22 mouse cellular contexts compared by ENCODE assay signal in the genomic region with DNA sequence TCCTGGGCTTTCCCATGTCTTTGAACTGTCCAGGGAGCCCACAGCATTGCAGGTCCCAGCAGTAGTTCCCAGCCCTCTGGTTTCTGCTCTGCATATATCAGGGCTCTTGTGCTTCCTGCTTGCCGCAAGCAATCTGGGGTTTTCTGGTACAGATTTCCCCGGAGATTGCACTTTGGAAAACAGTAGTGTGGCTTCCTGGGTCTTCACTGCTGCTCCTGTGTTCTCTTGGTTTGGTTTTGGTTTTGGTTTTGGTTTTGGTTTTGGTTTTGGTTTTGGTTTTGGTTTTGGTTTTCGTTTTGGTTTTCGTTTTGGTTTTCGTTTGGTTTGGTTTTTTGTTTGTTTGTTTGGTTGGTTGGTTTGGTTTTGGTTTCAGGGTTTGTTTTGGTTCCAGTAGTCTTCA.
DNase-seq lines count a peak whose midpoint lies in the region; ATAC-seq and TF ChIP-seq lines count a peak whose summit lies in the region.
"Had no signal": no experiment of that assay in that cellular context is flagged by ENCODE, and none has a peak within 500 bp of the region (broad histone marks: within the 10 kb centered on the region; RNA-seq: fewer than 3 reads in every experiment).

No protein-coding gene starts in this region.

- no peak for TF ChIP-seq CTCF in kidney, adult 2 months (conservative IDR thresholded peaks at IDR 0.05; ENCODE audit: insufficient read depth, insufficient read length, low read depth, low read length)

- H3K4me3 ChIP-seq in forebrain, embryonic 10.5 days: no peak overlapping the region
- no peak overlapping the region for H3K4me3 ChIP-seq in forebrain, embryonic 12.5 days (replicated peaks)
- no peak overlapping the region for H3K4me3 ChIP-seq in kidney, adult 2 months (ENCODE audit: insufficient read depth, low read depth, low read length)
- H3K4me3 ChIP-seq in midbrain, embryonic 13.5 days (replicated peaks): no peak overlapping the region
- H3K4me3 ChIP-seq: embryonic facial prominence, embryonic 10.5 days; embryonic facial prominence, embryonic 12.5 days; forebrain, embryonic 13.5 days; forebrain, embryonic 15.5 days had no signal

- H3K4me1 ChIP-seq in forebrain, embryonic 10.5 days: peaks cover 6% of the 10 kb centered on the region
- H3K4me1 ChIP-seq in forebrain, embryonic 12.5 days: peaks cover 11% of the 10 kb centered on the region; the same call in 1 of the 2 replicates
- H3K4me1 ChIP-seq in kidney, adult 2 months (ENCODE audit: control insufficient read depth, insufficient read depth, low read length): 0 out of 2 replicates have a peak, but pooled peaks cover 3% of the 10 kb centered on the region
- H3K4me1 ChIP-seq in midbrain, embryonic 13.5 days (replicated peaks): peaks cover 16% of the 10 kb centered on the region

- TF ChIP-seq POLR2A in kidney, adult 2 months (IDR thresholded peaks at IDR 0.05; ENCODE audit: low read depth, low read length): no peak

- 82% methylated on average over 5 of the region's 5 CpGs for WGBS in forebrain, embryonic 10.5 days
- 84% methylated on average over 5 of the region's 5 CpGs for WGBS in forebrain, embryonic 12.5 days
- WGBS in kidney, adult 2 months: 76% methylated on average over 5 of the region's 5 CpGs
- WGBS in midbrain, embryonic 13.5 days: 73% methylated on average over 5 of the region's 5 CpGs

- ATAC-seq in forebrain, embryonic 12.5 days (ENCODE audit: low FRiP score): no peak
- ATAC-seq in midbrain, embryonic 13.5 days: no peak
- ATAC-seq in monocyte, adult 5-6 weeks (replicated peaks; ENCODE audit: insufficient number of reproducible peaks, low FRiP score, low TSS enrichment, poor library complexity, severe bottlenecking): no peak
- ATAC-seq: activated CD4-positive, CD25-positive, alpha-beta regulatory T cell, adult 4 months; CD4-positive, CD25-positive, alpha-beta regulatory T cell, adult 4 months; forebrain, embryonic 13.5 days; forebrain, postnatal 0 days; Patski had no signal

- no peaks in the 10 kb centered on the region for H3K27me3 ChIP-seq in forebrain, embryonic 10.5 days (ENCODE audit: poor library complexity, severe bottlenecking)
- H3K27me3 ChIP-seq in forebrain, embryonic 12.5 days: no peaks in the 10 kb centered on the region
- H3K27me3 ChIP-seq in kidney, adult 2 months (replicated peaks; ENCODE audit: control insufficient read depth, insufficient read depth, low read length): no peaks in the 10 kb centered on the region
- H3K27me3 ChIP-seq in midbrain, embryonic 13.5 days: no peaks in the 10 kb centered on the region
- H3K27me3 ChIP-seq: embryonic facial prominence, embryonic 12.5 days; forebrain, embryonic 13.5 days; forebrain, embryonic 15.5 days; Patski had no signal

- 0 out of 2 replicates have a peak overlapping the region, but pooled peaks have one; percentile 44 for H3K27ac ChIP-seq in forebrain, embryonic 10.5 days
- no peak overlapping the region for H3K27ac ChIP-seq in forebrain, embryonic 12.5 days
- peak overlapping the region; percentile 23; the same call in 1 of the 2 replicates for H3K27ac ChIP-seq in kidney, adult 2 months (ENCODE audit: insufficient read depth, low read depth, low read length)
- no peak overlapping the region for H3K27ac ChIP-seq in midbrain, embryonic 13.5 days
- H3K27ac ChIP-seq: embryonic facial prominence, embryonic 10.5 days; embryonic facial prominence, embryonic 12.5 days; forebrain, embryonic 13.5 days; forebrain, embryonic 15.5 days had no signal

- no peaks in the 10 kb centered on the region for H3K36me3 ChIP-seq in forebrain, embryonic 10.5 days (replicated peaks)
- H3K36me3 ChIP-seq in forebrain, embryonic 12.5 days (replicated peaks): no peaks in the 10 kb centered on the region
- no peaks in the 10 kb centered on the region for H3K36me3 ChIP-seq in kidney, adult 2 months (ENCODE audit: control insufficient read depth, insufficient read depth, low read length)
- H3K36me3 ChIP-seq in midbrain, embryonic 13.5 days: no peaks in the 10 kb centered on the region
- H3K36me3 ChIP-seq: embryonic facial prominence, embryonic 10.5 days; embryonic facial prominence, embryonic 12.5 days; forebrain, embryonic 15.5 days had no signal

- no peak overlapping the region for H3K4me2 ChIP-seq in forebrain, embryonic 12.5 days
- no peak overlapping the region for H3K4me2 ChIP-seq in midbrain, embryonic 13.5 days (replicated peaks)
- H3K4me2 ChIP-seq: embryonic facial prominence, embryonic 12.5 days; forebrain, embryonic 13.5 days; forebrain, embryonic 15.5 days had no signal

- no peak overlapping the region for H3K9ac ChIP-seq in forebrain, embryonic 12.5 days
- H3K9ac ChIP-seq in midbrain, embryonic 13.5 days (replicated peaks): no peak overlapping the region
- H3K9ac ChIP-seq: embryonic facial prominence, embryonic 12.5 days; forebrain, embryonic 13.5 days; forebrain, embryonic 15.5 days; forebrain, postnatal 0 days had no signal

- no peak for DNase-seq in forebrain, embryonic 10.5 days (ENCODE audit: extremely low spot score, low spot score)
- DNase-seq in kidney, adult 2 months: no peak
- DNase-seq in kidney, adult 9 months: no peak
- peak; percentile 7 for DNase-seq in induced T-regulatory cell, adult 2 months (ENCODE audit: low read depth)
- DNase-seq: adrenal gland, adult 8-10 months; adrenal gland, postnatal 14 days; adrenal gland, postnatal 36 days; B cell, adult 2 months; cerebellum, adult 11-12 months; cerebellum, adult 2 months; cerebellum, adult 9-10 months; forebrain, postnatal 0 days had no signal

- peaks cover 4% of the 10 kb centered on the region; the same call in 1 of the 2 replicates for H3K9me3 ChIP-seq in forebrain, embryonic 10.5 days
- no peaks in the 10 kb centered on the region for H3K9me3 ChIP-seq in forebrain, embryonic 12.5 days
- H3K9me3 ChIP-seq in midbrain, embryonic 13.5 days: no peaks in the 10 kb centered on the region
- H3K9me3 ChIP-seq: embryonic facial prominence, embryonic 12.5 days; forebrain, embryonic 13.5 days; forebrain, embryonic 15.5 days had no signal

Comparison
In these comparisons a context has a peak if more than half of its experiments do, and no peak if none do; other contexts are left out.
1. H3K27ac ChIP-seq: peak in forebrain, embryonic 10.5 days (single experiment) and kidney, adult 2 months (single experiment); none in forebrain, embryonic 12.5 days (single experiment) and midbrain, embryonic 13.5 days (single experiment).